Mouse (Mus musculus): ENCODE results near the gene 1700092M07Rik.
A peak's percentile ranks its signal among the peaks of the same experiment; 100 is the strongest.

1700092M07Rik gene

DNA sequence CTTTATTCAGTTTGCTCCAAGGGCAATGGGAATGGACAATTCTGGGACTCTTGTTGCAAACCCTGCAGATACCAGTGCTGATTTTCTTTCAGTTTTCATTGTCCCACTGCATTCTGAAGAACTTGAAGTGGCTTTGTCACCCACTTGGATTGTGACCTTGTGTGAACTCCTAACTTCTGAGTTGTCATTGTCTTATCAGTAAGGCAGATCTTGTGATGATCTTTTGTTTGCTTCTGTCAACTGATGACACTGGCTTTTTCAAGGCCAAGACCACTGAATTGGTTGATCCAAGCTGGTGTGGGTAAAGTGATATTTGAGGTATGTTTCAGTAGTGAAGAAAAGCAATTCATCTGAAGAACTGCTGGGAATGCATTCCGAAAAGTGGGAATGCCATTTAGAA is 4.9 kb downstream of the 1700092M07Rik start:
- DNase-seq: no peak

DNA sequence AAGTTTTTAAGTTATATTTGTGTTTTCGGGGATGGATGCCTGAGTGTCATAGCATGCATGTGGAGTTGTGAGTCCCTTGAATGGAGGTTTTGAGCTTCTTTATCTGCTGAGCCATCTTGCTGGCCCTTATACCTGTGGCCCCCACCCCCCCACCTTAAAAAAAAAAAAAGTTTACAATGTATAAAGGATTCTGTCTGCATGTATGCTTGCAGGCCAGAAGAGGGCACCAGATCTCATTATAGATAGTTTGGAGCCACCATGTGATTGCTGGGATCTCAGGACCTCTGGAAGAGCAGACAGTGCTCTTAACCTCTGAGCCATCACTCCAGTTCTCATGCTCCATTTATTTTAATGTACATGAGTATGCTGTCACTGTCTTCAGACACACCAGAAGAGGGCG is 6.8 kb downstream of the 1700092M07Rik start:
- no peak for DNase-seq

DNA sequence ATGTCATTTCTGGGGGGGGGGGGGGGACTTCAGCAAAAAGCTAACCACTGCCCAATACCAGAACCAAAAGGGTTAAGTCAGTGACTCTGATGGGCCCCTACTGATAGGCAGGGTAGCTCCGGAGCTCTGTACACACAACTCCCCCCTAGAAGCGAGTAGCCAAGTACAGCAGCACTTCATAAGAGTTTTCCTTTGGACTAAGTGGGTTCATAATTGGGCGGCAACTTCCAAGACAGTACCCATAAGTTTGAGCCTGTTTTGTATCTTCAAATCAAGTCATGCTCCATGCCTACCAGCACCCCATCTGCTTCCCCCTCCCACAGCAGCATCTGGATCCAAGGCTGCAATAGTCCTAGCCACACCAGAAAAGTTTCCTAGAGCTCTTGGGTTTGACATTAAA is 15.1 kb downstream of the 1700092M07Rik start:
- DNase-seq: no peak

DNA sequence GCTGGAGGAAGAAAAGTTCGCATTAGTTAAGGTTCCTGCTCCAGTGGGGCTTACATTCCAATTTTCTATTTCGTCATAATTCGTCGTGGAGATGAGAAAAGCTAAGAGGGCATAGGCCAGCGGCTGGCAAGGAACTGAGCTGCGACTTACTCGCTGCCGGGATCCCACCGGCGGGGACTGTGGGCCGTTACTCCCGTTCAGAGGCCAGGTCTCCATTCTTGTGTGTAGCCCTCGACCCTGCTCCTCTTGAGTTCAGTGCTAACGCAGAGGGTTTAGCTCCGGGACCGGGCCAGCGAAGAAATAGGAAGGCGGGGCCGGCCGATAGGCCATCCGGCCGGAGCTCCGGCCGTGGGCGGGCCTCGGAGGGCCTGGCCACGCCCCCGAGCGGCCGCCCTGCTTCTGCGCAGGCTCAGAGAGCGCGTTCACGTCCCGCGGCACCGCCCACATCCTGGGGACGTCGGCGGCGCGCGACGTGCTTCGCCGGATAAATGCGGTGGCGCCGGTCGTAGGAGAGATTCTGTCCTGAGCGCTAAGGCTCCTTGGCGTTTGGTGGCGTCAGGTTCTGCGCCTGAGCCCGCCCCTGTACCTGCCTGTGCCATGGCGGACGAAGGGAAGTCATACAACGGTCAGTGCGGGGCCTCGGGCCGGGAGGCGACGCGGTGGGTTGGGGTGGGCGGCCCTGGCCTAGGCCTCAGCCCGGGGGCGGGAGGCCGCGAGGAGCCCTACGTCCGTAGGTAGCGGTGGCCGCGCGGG is 16.3 kb downstream of the 1700092M07Rik start, which contains the start of gene Nxf1:
TSS of gene Nxf1 (plus strand) at position 439 of the 753 bp plus-strand sequence.
- DNase-seq: peak; percentile 92 to 93

GRCm38 (mm10) chr19:8757471-8757998 is 17.0 kb downstream of the 1700092M07Rik start:
- no peak for DNase-seq

DNA sequence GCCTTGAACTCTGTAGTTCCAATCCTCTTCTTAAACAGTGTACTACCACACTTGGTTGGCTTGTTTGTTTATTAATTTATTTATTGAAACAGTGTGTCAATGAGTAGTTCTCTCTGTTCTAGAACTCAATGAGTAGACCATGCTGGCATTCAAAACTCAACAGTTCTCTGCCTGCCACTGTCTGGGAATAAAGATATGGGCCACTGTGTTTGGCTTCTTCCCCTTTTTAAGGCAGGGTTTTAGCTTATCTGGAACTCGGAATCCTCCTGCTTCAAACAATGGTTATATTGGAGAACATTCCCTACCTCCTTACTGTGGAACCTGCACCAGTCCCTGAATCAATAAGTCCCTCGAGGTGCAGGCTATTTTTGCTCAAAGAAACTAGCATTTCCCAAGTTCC is 18.4 kb downstream of the 1700092M07Rik start:
- no peak for DNase-seq

GRCm38 (mm10) chr19:8760757-8761156 is 20.2 kb downstream of the 1700092M07Rik start:
- DNase-seq: no peak

DNA sequence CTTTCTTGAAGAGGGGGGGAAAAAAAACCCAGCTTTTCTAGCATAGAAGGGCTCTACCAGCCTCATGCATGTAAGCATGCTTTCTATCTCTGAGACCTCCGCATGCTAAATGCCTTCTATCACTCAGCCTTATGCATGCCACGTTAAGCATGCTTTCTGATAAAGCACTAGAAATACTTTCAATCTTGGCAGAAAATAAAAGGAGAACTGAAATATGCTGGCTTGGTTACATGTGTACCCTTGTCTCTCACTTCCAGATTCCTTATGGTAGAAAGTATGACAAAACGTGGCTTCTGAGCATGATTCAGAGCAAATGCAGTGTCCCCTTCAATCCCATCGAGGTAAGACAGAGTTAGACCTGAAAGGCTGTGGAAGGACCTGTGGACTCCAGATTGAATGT is 22.8 kb downstream of the 1700092M07Rik start:
- no peak for DNase-seq

- no peak for DNase-seq
Observed at GRCm38 (mm10) chr19:8765562-8765961, 25.0 kb downstream of the 1700092M07Rik start.

- peak; percentile 83 to 84 for DNase-seq
Observed at GRCm38 (mm10) chr19:8770567-8771270, 30.2 kb downstream of the 1700092M07Rik start, which contains the start of gene Tmem223. Gene Tmem223 (plus strand): TSS chr19:8770996.

- no peak for DNase-seq
Observed at GRCm38 (mm10) chr19:8772996-8773395, 32.5 kb downstream of the 1700092M07Rik start.

- no peak for DNase-seq
Observed at GRCm38 (mm10) chr19:8773409-8773808, 32.9 kb downstream of the 1700092M07Rik start.

- DNase-seq: peak; percentile 96 to 98
Observed at GRCm38 (mm10) chr19:8774086-8774835, 33.7 kb downstream of the 1700092M07Rik start, which contains the start of gene Tmem179b. Gene Tmem179b (minus strand): TSS chr19:8774467.

GRCm38 (mm10) chr19:8774951-8775421 is 34.5 kb downstream of the 1700092M07Rik start:
- DNase-seq: no peak

GRCm38 (mm10) chr19:8786008-8786781 is 45.7 kb downstream of the 1700092M07Rik start, which contains the start of gene Taf6l:
Gene Taf6l (minus strand): TSS chr19:8786417.
- DNase-seq: peak; percentile 88 to 93

- DNase-seq: no peak
Observed at GRCm38 (mm10) chr19:8788521-8788920, 48.0 kb downstream of the 1700092M07Rik start.

DNA sequence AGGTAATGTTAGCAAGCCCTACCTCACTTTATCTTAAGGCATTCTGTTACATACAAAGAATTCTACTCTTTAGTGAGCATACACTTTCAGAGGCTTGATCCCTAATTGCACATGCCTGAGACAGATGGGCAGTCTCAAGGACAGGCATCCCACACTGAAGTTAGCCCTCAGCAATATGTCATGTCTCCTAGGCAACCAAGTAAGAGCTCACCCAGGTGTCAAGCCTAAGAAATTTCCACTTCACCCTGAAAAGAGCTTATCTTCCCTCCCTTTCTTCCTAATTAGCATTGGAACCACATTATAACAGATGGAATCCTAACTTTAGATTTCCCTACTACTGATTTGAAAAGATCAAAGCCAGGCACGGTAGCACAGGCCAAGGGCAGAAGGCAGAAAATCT is 48.7 kb downstream of the 1700092M07Rik start:
- DNase-seq: no peak

GRCm38 (mm10) chr19:8790171-8790570 is 49.7 kb downstream of the 1700092M07Rik start:
- DNase-seq: no peak

Measured in thymus, postnatal 36 days (tissue).